Mouse (Mus musculus): ENCODE results near the gene Cyb561d2. TPM values are rescaled to one million over a fixed set of nuclear protein-coding genes. Genes with fewer than 3 reads are reported as not detected.
A peak's percentile ranks its signal among the peaks of the same experiment; 100 is the strongest.

The Cyb561d2 gene
- polyA plus RNA-seq, 1 experiment from 2014 or later, result 14.3 TPM

GRCm38 (mm10) chr9:107542352-107542686 lies 326 bp upstream of the Cyb561d2 start:
- peaks cover 11% of the 10 kb centered on the region; the same call in 1 of the 2 replicates for H3K4me1 ChIP-seq (replicated peaks; ENCODE audit: control insufficient read depth, insufficient read depth, low read length)
- peak overlapping the region; percentile 66 for H3K9ac ChIP-seq (ENCODE audit: low read length)
- ATAC-seq (replicated peaks; ENCODE audit: low FRiP score) (peak; percentile 14; the same call in 1 of the 2 replicates), DNase-seq (ENCODE audit: low spot score) (no peak)
- H3K36me3 ChIP-seq (ENCODE audit: control insufficient read depth, insufficient read depth, low read length), result peaks cover 7% of the 10 kb centered on the region
- H3K9me3 ChIP-seq (ENCODE audit: control insufficient read depth, low read length), result no peaks in the 10 kb centered on the region
- no peak overlapping the region for H3K27ac ChIP-seq (ENCODE audit: low read depth, low read length)
- H3K27me3 ChIP-seq (ENCODE audit: control insufficient read depth, insufficient read depth, low read length), result no peaks in the 10 kb centered on the region
- peak overlapping the region; percentile 95 for H3K4me2 ChIP-seq (ENCODE audit: low read depth, low read length, severe bottlenecking)
- 1% methylated on average over 11 of the region's 11 CpGs for WGBS
- peak overlapping the region; percentile 63 for H3K4me3 ChIP-seq (ENCODE audit: low read depth, low read length)

GRCm38 (mm10) chr9:107541005-107541404 lies 988 bp downstream of the Cyb561d2 start:
- WGBS, result 38% methylated on average over 10 of the region's 10 CpGs
- ATAC-seq (replicated peaks; ENCODE audit: low FRiP score) (no peak), DNase-seq (ENCODE audit: low spot score) (no peak)
- H3K9me3 ChIP-seq (ENCODE audit: control insufficient read depth, low read length), result no peaks in the 10 kb centered on the region
- peak overlapping the region; percentile 95 for H3K4me2 ChIP-seq (ENCODE audit: low read depth, low read length, severe bottlenecking)
- H3K27ac ChIP-seq (ENCODE audit: low read depth, low read length), result no peak overlapping the region
- H3K36me3 ChIP-seq (ENCODE audit: control insufficient read depth, insufficient read depth, low read length), result peaks cover 7% of the 10 kb centered on the region
- H3K4me1 ChIP-seq (replicated peaks; ENCODE audit: control insufficient read depth, insufficient read depth, low read length), result peaks cover 12% of the 10 kb centered on the region
- no peaks in the 10 kb centered on the region for H3K27me3 ChIP-seq (ENCODE audit: control insufficient read depth, insufficient read depth, low read length)
- H3K4me3 ChIP-seq (ENCODE audit: low read depth, low read length), result peak overlapping the region; percentile 63
- no peak overlapping the region; the same call in 1 of the 2 replicates for H3K9ac ChIP-seq (ENCODE audit: low read length)

- no peak overlapping the region for H3K4me2 ChIP-seq (ENCODE audit: low read depth, low read length, severe bottlenecking)
- no peaks in the 10 kb centered on the region for H3K9me3 ChIP-seq (ENCODE audit: control insufficient read depth, low read length)
- no peak overlapping the region for H3K9ac ChIP-seq (ENCODE audit: low read length)
- 80% methylated on average over 4 of the region's 4 CpGs for WGBS
- peaks cover 17% of the 10 kb centered on the region for H3K4me1 ChIP-seq (replicated peaks; ENCODE audit: control insufficient read depth, insufficient read depth, low read length)
- no peak for ATAC-seq (replicated peaks; ENCODE audit: low FRiP score)
- H3K4me3 ChIP-seq (ENCODE audit: low read depth, low read length), result no peak overlapping the region
- no peaks in the 10 kb centered on the region for H3K27me3 ChIP-seq (ENCODE audit: control insufficient read depth, insufficient read depth, low read length)
- DNase-seq (ENCODE audit: low spot score), result no peak
- peaks cover 7% of the 10 kb centered on the region for H3K36me3 ChIP-seq (ENCODE audit: control insufficient read depth, insufficient read depth, low read length)
- H3K27ac ChIP-seq (ENCODE audit: low read depth, low read length), result no peak overlapping the region
Measured at GRCm38 (mm10) chr9:107540420-107540819, 1.6 kb downstream of the Cyb561d2 start.

- 98% methylated on average over 8 of the region's 8 CpGs for WGBS
- Histone ChIP-seq H3K9ac (ENCODE audit: low read length) (no peak overlapping the region), H3K4me3 (ENCODE audit: low read depth, low read length) (no peak overlapping the region), H3K36me3 (ENCODE audit: control insufficient read depth, insufficient read depth, low read length) (peaks cover 7% of the 10 kb centered on the region), H3K27ac (ENCODE audit: low read depth, low read length) (no peak overlapping the region), H3K9me3 (ENCODE audit: control insufficient read depth, low read length) (no peaks in the 10 kb centered on the region), H3K4me1 (replicated peaks; ENCODE audit: control insufficient read depth, insufficient read depth, low read length) (peaks cover 17% of the 10 kb centered on the region), H3K4me2 (ENCODE audit: low read depth, low read length, severe bottlenecking) (no peak overlapping the region), H3K27me3 (ENCODE audit: control insufficient read depth, insufficient read depth, low read length) (no peaks in the 10 kb centered on the region)
- DNase-seq (ENCODE audit: low spot score), result no peak
- ATAC-seq (replicated peaks; ENCODE audit: low FRiP score), result no peak
Measured at GRCm38 (mm10) chr9:107539940-107540339, 2.1 kb downstream of the Cyb561d2 start.

- DNase-seq (ENCODE audit: low spot score) (no peak), ATAC-seq (replicated peaks; ENCODE audit: low FRiP score) (no peak)
- WGBS, result 95% methylated on average over 3 of the region's 3 CpGs
- H3K9me3 ChIP-seq (ENCODE audit: control insufficient read depth, low read length), result no peaks in the 10 kb centered on the region
- no peak overlapping the region for H3K27ac ChIP-seq (ENCODE audit: low read depth, low read length)
- no peak overlapping the region for H3K4me3 ChIP-seq (ENCODE audit: low read depth, low read length)
- H3K27me3 ChIP-seq (ENCODE audit: control insufficient read depth, insufficient read depth, low read length), result no peaks in the 10 kb centered on the region
- peaks cover 19% of the 10 kb centered on the region for H3K4me1 ChIP-seq (replicated peaks; ENCODE audit: control insufficient read depth, insufficient read depth, low read length)
- H3K36me3 ChIP-seq (ENCODE audit: control insufficient read depth, insufficient read depth, low read length), result peaks cover 7% of the 10 kb centered on the region
- no peak overlapping the region for H3K9ac ChIP-seq (ENCODE audit: low read length)
- H3K4me2 ChIP-seq (ENCODE audit: low read depth, low read length, severe bottlenecking), result no peak overlapping the region
Measured at GRCm38 (mm10) chr9:107538711-107539110, 3.3 kb downstream of the Cyb561d2 start.

GRCm38 (mm10) chr9:107538231-107538630 lies 3.8 kb downstream of the Cyb561d2 start:
- H3K4me3 ChIP-seq (ENCODE audit: low read depth, low read length), result no peak overlapping the region
- DNase-seq (ENCODE audit: low spot score) (no peak), ATAC-seq (replicated peaks; ENCODE audit: low FRiP score) (no peak)
- no peaks in the 10 kb centered on the region for H3K9me3 ChIP-seq (ENCODE audit: control insufficient read depth, low read length)
- no peak overlapping the region for H3K4me2 ChIP-seq (ENCODE audit: low read depth, low read length, severe bottlenecking)
- WGBS, result 96% methylated on average over 7 of the region's 7 CpGs
- peaks cover 19% of the 10 kb centered on the region for H3K4me1 ChIP-seq (replicated peaks; ENCODE audit: control insufficient read depth, insufficient read depth, low read length)
- no peak overlapping the region for H3K27ac ChIP-seq (ENCODE audit: low read depth, low read length)
- no peaks in the 10 kb centered on the region for H3K27me3 ChIP-seq (ENCODE audit: control insufficient read depth, insufficient read depth, low read length)
- H3K9ac ChIP-seq (ENCODE audit: low read length), result no peak overlapping the region
- peaks cover 7% of the 10 kb centered on the region for H3K36me3 ChIP-seq (ENCODE audit: control insufficient read depth, insufficient read depth, low read length)

- H3K27me3 ChIP-seq (ENCODE audit: control insufficient read depth, insufficient read depth, low read length), result no peaks in the 10 kb centered on the region
- peak overlapping the region; percentile 80 for H3K9ac ChIP-seq (ENCODE audit: low read length)
- peak overlapping the region; percentile 60 for H3K4me3 ChIP-seq (ENCODE audit: low read depth, low read length)
- no peaks in the 10 kb centered on the region for H3K9me3 ChIP-seq (ENCODE audit: control insufficient read depth, low read length)
- peaks cover 7% of the 10 kb centered on the region for H3K36me3 ChIP-seq (ENCODE audit: control insufficient read depth, insufficient read depth, low read length)
- under 1% methylated on average over 40 of the region's 40 CpGs for WGBS
- H3K27ac ChIP-seq (ENCODE audit: low read depth, low read length), result no peak overlapping the region
- H3K4me2 ChIP-seq (ENCODE audit: low read depth, low read length, severe bottlenecking), result peak overlapping the region; percentile 78
- ATAC-seq (replicated peaks; ENCODE audit: low FRiP score) (peak; percentile 32), DNase-seq (ENCODE audit: low spot score) (peak; percentile 67)
- peaks cover 17% of the 10 kb centered on the region for H3K4me1 ChIP-seq (replicated peaks; ENCODE audit: control insufficient read depth, insufficient read depth, low read length)
Measured at GRCm38 (mm10) chr9:107534408-107535202, 7.4 kb downstream of the Cyb561d2 start.

- under 1% methylated on average over 48 of the region's 48 CpGs for WGBS
- H3K4me1 ChIP-seq (replicated peaks; ENCODE audit: control insufficient read depth, insufficient read depth, low read length), result peaks cover 17% of the 10 kb centered on the region
- peaks cover 7% of the 10 kb centered on the region for H3K36me3 ChIP-seq (ENCODE audit: control insufficient read depth, insufficient read depth, low read length)
Measured at GRCm38 (mm10) chr9:107533791-107534407, 8.1 kb downstream of the Cyb561d2 start, which contains the start of gene Tmem115. Tmem115 (plus strand) TSS chr9:107533945.

More at GRCm38 (mm10) chr9:107533791-107534407, 8.1 kb downstream of the Cyb561d2 start, which contains the start of gene Tmem115:
- H3K9me3 ChIP-seq (ENCODE audit: control insufficient read depth, low read length), result no peaks in the 10 kb centered on the region
- peak within 1 kb of the TSS; percentile 78 for H3K4me2 ChIP-seq (ENCODE audit: low read depth, low read length, severe bottlenecking)
- H3K27ac ChIP-seq (ENCODE audit: low read depth, low read length), result no peak within 1 kb of the TSS
- DNase-seq (ENCODE audit: low spot score) (peak; percentile 94), ATAC-seq (replicated peaks; ENCODE audit: low FRiP score) (peak; percentile 98)
- no peaks in the 10 kb centered on the region for H3K27me3 ChIP-seq (ENCODE audit: control insufficient read depth, insufficient read depth, low read length)
- peak within 1 kb of the TSS; percentile 80 for H3K9ac ChIP-seq (ENCODE audit: low read length)
- peak within 1 kb of the TSS; percentile 60 for H3K4me3 ChIP-seq (ENCODE audit: low read depth, low read length)

Data from forebrain, embryonic 11.5 days (tissue).